Mouse (Mus musculus) frontal cortex, postnatal 14 days (tissue): Measurements from ENCODE around the gene Txnrd2.
A peak's percentile ranks its signal among the peaks of the same experiment; 100 is the strongest.

ENCODE experiments used
- DNase-seq, 2 experiments: peaks; one replicate each; pipeline ENCODE4 v3.0.0; 2022; ENCODE audit warnings: low spot score in 2 of 2

Txnrd2 gene

DNA sequence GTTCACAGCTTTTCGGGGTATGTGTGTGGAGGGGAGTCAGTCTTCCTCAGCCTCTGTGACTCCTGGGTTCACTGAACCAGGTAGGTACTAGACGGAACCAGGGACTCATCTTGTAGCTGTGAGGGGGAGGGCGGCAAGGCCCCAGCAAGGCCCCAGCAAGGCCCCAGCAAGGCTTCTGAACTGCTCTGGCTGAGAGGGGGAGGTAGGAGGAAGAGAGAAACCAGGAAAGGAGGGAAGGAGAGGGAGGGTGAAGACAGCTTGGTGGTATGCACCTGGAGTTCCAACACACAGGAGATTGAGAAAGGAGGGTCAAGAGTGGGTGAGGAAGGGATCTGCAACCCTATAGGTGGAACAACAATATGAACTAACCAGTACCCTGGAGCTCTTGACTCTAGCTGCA lies 9.3 kb upstream of the Txnrd2 start:
- DNase-seq = no peak

DNA sequence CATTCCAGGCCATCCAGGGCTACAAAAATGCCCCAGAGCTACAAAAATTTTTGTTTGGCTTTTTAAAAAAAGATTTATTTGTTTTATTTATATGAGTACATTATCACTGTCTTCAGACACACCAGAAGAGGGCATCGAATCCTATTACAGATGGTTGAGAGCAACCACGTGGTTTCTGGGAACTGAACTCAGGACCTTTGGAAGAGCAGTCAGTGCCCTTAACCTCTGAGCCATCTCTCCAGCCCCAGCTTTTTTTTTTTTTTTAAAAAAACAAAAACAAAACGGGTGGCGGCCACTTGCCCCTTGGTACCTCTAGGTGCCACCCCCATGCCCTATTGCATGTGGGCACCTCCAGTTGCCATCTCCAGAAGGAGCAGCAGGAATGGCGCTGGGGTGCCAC lies 8.7 kb upstream of the Txnrd2 start:
- DNase-seq = no peak

GRCm38 (mm10) chr16:18418756-18419602 lies 7.2 kb upstream of the Txnrd2 start:
- no peak for DNase-seq

DNA sequence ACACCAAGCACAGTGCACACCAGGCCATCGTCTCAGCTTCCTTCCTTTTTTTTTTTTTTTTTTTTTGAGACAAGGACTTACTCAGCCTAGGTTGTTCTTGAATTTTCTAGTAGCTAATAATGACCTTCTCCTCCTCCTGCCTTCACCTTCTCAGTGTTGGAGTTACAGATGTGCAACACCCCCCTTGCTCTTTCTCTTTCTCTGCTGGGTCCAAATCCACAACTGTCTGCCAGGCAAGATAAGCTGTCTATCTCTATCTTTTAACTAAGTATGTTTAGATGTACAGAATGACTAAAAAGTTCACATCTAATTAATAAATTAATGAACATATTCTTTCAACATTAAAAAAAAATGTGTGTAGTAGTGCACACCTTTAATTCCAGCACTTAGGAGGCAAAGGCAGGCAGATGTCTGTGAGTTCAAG lies 6.6 kb upstream of the Txnrd2 start:
- no peak for DNase-seq

GRCm38 (mm10) chr16:18420571-18420970 lies 5.6 kb upstream of the Txnrd2 start:
- DNase-seq = no peak

DNA sequence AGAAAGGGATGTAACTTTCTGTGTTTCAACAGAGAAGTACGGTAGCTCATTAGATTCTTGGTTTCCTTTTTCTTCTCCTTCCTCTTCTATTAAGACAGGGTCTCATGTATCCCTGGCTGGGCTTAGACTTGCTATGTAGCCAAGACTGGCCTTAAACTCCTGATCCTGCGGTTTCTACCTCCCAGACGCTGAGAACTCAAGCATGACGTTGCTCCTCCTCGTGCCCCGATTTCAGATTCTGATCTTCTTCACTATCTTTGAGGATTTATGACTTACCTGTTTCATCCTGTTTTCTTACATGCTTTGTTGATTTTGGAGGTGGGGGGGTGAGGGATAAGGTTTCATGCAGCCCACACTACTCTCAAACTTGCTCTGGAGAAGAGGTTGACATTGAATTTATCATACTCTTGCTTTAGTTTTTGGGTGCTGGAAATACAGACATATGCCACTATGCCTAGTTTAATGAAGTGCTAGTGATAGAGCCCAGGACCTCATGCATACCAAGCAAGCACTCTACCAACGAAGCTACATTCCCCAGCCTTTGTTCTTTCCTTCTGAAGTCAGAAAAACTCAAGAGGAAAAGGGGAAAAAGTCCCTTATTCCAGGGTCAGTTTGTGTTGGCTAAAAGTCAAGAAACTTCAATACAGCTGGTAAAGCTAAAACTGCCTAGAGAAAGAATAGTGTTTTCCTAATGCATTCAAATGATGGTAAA lies 2.8 kb upstream of the Txnrd2 start:
- no peak for DNase-seq

- DNase-seq = no peak
Measured at GRCm38 (mm10) chr16:18423915-18424265, 2.3 kb upstream of the Txnrd2 start.

DNA sequence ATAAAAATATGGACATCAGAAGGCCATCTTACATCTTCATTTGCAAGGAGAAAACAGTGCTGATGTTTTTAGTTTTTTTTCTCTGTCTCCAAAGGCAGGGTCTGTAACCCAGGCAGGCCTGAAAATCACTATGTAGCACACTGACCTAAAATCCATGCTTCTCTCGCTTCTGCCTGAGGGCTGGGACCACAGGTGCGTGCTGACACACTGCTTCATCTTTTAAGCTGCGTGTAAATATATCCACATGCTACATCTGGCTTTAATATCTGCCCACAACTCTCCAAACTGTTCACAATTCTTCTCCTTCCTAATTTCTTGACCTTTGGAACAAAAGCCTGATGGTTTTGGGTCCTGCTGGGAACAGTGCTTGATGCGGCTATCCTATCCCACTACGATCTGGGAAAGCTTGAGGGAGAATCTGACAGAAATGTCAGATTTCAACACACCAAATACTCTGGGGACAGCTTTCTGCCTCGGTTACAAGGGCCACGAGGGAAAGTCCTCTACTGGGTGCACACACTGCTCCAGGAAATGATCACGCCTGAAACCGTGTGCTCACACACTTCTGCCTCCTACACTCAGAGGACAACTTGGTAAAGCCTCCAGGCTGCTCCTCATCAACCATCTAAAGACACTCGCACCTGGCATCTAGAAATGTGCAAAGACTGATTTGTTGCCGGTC lies 1.7 kb upstream of the Txnrd2 start:
- no peak for DNase-seq

GRCm38 (mm10) chr16:18425475-18426214 lies 539 bp upstream of the Txnrd2 start:
- no peak for DNase-seq

- no peak for DNase-seq
Measured at GRCm38 (mm10) chr16:18426802-18427280, 657 bp downstream of the Txnrd2 start, which contains the start of gene Comt. TSS of gene Comt (minus strand) at chr16:18426852.

DNA sequence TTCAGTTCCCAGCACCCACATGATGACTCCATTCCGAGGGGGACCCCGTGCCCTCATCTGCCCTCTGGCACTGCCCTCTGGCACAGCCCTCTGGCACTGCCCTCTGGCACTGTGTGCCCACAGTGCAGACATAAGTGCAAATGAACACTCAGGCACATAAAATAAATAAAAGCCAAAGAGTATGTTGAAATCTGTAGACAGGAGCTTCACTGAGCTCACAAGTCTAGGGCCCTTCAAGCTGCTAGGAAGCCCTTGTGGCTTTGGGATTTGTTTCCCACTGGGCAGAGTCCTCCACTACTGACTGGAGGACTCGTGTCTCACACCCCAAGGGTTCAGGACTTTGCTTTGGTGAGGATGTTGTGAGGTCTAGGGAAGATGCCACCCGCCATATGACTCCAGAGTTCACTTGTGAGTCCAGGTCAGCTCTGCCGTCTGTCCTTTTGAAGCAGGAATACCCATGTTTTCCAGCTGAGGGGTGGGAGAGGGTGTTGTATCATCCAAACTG lies 1.9 kb downstream of the Txnrd2 start:
- no peak for DNase-seq

GRCm38 (mm10) chr16:18428516-18429042 lies 2.4 kb downstream of the Txnrd2 start:
- no peak for DNase-seq

GRCm38 (mm10) chr16:18429641-18430040 lies 3.5 kb downstream of the Txnrd2 start:
- no peak for DNase-seq

GRCm38 (mm10) chr16:18430641-18431212 lies 4.5 kb downstream of the Txnrd2 start:
- no peak for DNase-seq

DNA sequence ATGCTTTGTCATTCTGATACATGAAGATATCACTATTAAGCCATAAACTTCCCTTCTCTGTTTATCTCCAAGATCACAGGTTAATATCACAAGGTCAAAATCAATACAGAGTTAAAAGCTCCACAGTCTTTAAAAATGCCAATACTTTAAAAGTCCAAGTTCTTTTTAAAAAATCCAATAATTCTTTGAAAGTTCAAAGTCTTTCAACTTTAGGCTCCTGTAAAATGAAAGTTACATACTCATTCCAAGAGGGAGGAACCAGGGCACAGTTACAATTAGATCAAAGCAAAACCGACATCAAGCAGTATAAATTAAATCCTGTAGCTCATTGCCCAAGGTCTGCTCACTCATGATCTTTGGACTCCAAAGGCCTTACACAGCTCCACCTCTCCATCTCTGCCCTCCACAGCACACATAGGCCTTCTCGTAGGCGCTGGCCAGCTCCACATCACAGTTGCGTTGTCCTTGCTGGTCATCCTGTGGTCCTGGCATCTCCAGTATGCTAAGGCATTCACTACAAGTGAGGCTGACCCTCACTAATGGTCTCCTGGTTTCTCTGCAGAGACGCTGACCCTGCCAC lies 7.2 kb downstream of the Txnrd2 start:
- no peak for DNase-seq

DNA sequence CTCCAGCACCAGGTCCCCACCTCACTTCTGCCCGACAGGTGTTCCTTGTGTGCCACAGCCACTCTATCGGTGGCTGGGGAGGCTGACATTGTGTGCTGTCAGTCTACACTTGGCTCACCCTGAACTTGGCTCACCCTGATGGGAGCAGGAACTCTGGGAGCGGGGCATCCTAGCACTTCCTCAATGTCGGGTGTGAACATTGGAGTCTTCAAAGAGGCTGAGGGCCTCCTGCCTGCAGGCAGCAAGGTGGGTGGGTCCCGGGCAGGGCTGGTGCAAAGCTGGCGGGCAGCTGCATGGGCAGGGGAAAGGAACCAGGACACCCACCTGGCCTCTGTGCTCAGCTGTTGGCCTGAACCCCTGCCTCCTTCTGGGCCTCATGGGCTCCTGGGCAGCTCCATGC lies 9.9 kb downstream of the Txnrd2 start:
- no peak for DNase-seq

DNA sequence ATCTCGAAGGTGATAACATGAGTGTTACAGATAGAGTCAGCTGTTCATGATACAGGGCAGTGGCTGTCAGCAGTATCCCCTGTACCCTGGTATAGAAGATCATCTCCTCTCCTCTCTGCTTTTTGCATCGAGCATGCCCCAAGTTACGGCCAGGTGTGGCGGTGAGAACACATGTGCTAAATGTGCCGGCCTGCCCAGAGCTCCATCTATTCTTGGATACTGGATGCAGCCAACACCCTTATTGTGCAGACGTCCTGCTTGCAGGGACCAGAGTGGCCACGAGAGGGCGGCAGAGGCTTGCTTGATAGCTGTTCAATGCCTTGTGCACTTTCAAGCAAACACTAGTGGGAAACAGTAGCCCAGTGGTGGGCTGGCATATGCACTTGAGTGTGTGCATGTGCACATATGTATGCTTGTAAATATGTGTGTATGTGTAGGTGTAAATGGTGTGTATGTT lies 17.2 kb downstream of the Txnrd2 start:
- peak; percentile 89 to 99 for DNase-seq

DNA sequence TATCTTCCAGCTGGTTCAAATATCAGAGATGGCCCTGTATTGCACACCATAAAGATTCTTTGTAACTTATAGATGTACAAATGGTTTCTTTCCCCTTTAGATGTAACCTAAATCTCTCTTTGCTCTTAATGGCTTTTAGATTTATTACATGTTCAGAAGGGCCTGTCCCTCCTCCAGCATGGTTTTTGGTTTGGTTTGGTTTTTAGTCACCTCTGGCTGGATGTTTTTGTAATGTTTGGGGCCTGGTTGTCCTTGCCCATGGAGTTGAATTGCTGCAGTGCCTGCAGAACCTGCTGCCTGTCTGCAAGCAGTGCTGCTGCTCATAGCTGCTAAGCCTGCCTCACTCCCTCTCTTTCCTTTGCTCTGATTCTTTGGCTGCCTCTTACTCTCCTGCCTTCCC lies 21.1 kb downstream of the Txnrd2 start:
- no peak for DNase-seq

GRCm38 (mm10) chr16:18448104-18448503 lies 21.9 kb downstream of the Txnrd2 start:
- DNase-seq = no peak

- DNase-seq = no peak
Measured at GRCm38 (mm10) chr16:18449005-18449404, 22.8 kb downstream of the Txnrd2 start.
